Mouse (Mus musculus) megakaryocyte, embryonic 14.5 days (primary cell): ENCODE data around the gene Tiparp. TPM values are rescaled to one million over a fixed set of nuclear protein-coding genes. Genes with fewer than 3 reads are reported as not detected.

Experiments used
- H3K27me3 ChIP-seq: replicated peaks from 2 replicates; pipeline ENCODE3; 2012; ENCODE audit warnings: inconsistent platforms
- H3K36me3 ChIP-seq: replicated peaks from 2 replicates; pipeline ENCODE3; 2012; ENCODE audit warnings: low read length, inconsistent platforms, mixed read lengths
- H3K4me1 ChIP-seq: 2 replicates; pipeline ENCODE4 v1.6.1; 2012; ENCODE audit warnings: inconsistent platforms
- H3K4me3 ChIP-seq: replicated peaks from 2 replicates; pipeline ENCODE3; 2012; ENCODE audit warnings: moderate library complexity, mild to moderate bottlenecking, inconsistent platforms
- H3K9me3 ChIP-seq: 2 replicates; pipeline ENCODE4 v1.6.1; 2012; ENCODE audit warnings: inconsistent platforms
- FLI1 ChIP-seq: IDR thresholded peaks from 2 replicates; pipeline ENCODE4 v1.6.1; 2012; ENCODE audit warnings: low read length, inconsistent platforms, mixed read lengths
- GATA1 ChIP-seq: IDR thresholded peaks from 3 replicates; pipeline ENCODE4 v1.6.1; 2012; ENCODE audit warnings: mixed read lengths, low read length, inconsistent platforms, borderline replicate concordance
- polyA plus RNA-seq: library from polyadenylated mRNA; stranded (reverse); fragments of >175 nt; gene quantifications from 2 replicates; pipeline ENCODE4 v1.2.3, GENCODE M21; 2012; ENCODE audit warnings: low replicate concordance; ENCODE audit not compliant: insufficient read depth

Gene Tiparp
- polyA plus RNA-seq, result 0.38 TPM in 1 of 2 replicates, not detected in the other

DNA sequence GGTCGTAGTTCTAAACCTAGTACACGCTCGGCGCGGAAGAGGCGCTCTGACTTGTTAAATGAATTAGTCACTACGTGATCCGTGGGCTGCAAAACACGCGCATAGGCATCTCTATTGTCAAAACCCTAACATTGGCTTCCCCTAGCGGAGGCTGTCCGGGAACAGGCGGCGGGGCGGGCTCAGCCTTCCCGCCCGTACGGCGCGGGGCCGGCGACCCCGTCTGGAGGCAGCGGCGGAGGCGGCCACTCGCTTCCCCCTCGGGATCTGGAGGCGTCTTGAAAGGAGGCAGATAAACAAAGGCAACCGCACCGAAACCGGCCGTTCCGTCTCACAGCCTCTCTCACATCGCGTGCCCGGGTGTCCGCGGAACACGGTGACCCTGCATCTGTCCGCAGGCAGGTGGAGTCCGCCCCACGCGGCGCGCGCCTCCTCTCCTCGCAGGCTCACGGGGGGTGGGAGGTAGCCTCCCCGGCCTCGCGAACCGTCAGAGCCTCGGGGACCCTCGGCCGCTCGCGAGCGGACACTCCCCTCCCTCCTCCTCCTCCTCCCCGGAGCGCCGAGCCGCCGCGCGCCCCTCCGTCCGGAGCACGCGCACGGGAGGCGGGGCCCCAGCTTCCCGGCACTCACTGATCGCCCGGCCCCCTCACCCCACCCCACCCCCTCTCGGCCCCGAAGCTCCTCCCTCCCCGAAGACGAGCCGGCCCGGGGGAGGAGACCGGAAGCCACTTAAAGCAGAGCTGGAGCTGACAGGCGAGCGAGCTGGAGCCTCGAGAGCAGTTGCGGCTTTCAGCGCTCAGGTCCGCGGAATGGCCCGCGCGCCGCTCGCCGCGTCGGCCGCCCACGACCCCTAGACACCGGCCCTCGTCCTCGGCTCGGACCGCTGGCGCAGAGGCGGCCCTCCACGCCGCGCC lies at the start of gene Tiparp:
Tiparp (plus strand) TSS at position 720 of the 911 bp plus-strand sequence.
- Histone ChIP-seq H3K36me3 (peaks cover 10% of the 10 kb centered on the region), H3K9me3 (no peaks in the 10 kb centered on the region), H3K4me1 (peaks cover 15% of the 10 kb centered on the region), H3K4me3 (peak within 1 kb of the TSS; percentile 100), H3K27me3 (no peaks in the 10 kb centered on the region)
- TF ChIP-seq FLI1, result no peak
- no peak for TF ChIP-seq GATA1

GRCm38 (mm10) chr3:65480676-65481075 lies 47.5 kb upstream of the Tiparp start:
- no peaks in the 10 kb centered on the region for H3K27me3 ChIP-seq
- no peak for TF ChIP-seq FLI1
- no peak for TF ChIP-seq GATA1
- no peaks in the 10 kb centered on the region for H3K36me3 ChIP-seq
- H3K4me1 ChIP-seq, result peaks cover 4% of the 10 kb centered on the region; the same call in 1 of the 2 replicates
- H3K4me3 ChIP-seq, result no peak overlapping the region
- peaks cover 13% of the 10 kb centered on the region for H3K9me3 ChIP-seq

GRCm38 (mm10) chr3:65482266-65482665 lies 45.9 kb upstream of the Tiparp start:
- Histone ChIP-seq H3K4me1 (peaks cover 4% of the 10 kb centered on the region; the same call in 1 of the 2 replicates), H3K27me3 (no peaks in the 10 kb centered on the region), H3K4me3 (no peak overlapping the region), H3K9me3 (peaks cover 13% of the 10 kb centered on the region), H3K36me3 (no peaks in the 10 kb centered on the region)
- TF ChIP-seq FLI1, result no peak
- TF ChIP-seq GATA1, result no peak

- TF ChIP-seq GATA1, result no peak
- no peak for TF ChIP-seq FLI1
- Histone ChIP-seq H3K4me1 (peaks cover 4% of the 10 kb centered on the region; the same call in 1 of the 2 replicates), H3K27me3 (no peaks in the 10 kb centered on the region), H3K36me3 (no peaks in the 10 kb centered on the region), H3K9me3 (peaks cover 13% of the 10 kb centered on the region), H3K4me3 (no peak overlapping the region)
Measured at GRCm38 (mm10) chr3:65482698-65483407, 45.4 kb upstream of the Tiparp start.

- peaks cover 9% of the 10 kb centered on the region for H3K9me3 ChIP-seq
Measured at GRCm38 (mm10) chr3:65484161-65484733, 44.0 kb upstream of the Tiparp start.

DNA sequence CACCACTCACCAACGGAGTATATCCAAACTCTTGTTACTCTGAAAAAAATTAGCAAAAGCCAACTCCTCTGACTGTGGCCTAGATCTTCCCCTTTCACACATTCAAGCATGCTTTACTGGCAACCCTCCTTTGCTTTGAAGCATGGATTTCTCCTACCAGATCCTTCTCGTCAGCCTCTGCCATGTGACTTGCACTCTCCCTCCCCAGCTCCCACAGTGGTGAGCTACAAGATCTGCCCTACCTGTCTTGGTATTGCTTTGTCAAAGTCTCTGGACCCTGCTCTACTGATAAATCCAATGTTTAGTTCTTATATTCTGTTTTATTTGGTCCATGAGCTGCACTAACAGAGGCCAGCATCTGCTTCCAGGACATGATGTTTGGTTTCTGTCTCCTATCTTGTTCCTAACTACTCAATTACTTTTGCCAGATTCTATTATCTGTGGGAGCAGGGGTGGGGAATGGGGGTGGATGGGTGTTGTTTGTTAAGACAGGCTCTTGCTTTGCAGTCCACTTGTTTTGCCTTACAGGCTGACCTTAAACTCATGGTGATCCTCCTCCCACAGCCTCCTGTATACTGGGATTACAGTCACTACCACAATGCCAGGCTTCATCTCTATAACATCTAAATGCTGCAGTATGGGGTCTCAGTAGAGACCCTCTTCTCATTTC lies 40.7 kb upstream of the Tiparp start:
- no peak overlapping the region for H3K4me3 ChIP-seq
- H3K27me3 ChIP-seq, result no peaks in the 10 kb centered on the region
- no peaks in the 10 kb centered on the region for H3K36me3 ChIP-seq
- H3K9me3 ChIP-seq, result peaks cover 11% of the 10 kb centered on the region; the same call in 1 of the 2 replicates
- peaks cover 3% of the 10 kb centered on the region; the same call in 1 of the 2 replicates for H3K4me1 ChIP-seq
- TF ChIP-seq GATA1, result no peak
- TF ChIP-seq FLI1, result no peak

More at GRCm38 (mm10) chr3:65484161-65484733, 44.0 kb upstream of the Tiparp start:
- Histone ChIP-seq H3K36me3 (no peaks in the 10 kb centered on the region), H3K4me3 (no peak overlapping the region), H3K4me1 (peaks cover 4% of the 10 kb centered on the region; the same call in 1 of the 2 replicates), H3K27me3 (no peaks in the 10 kb centered on the region)
- no peak for TF ChIP-seq GATA1
- no peak for TF ChIP-seq FLI1

DNA sequence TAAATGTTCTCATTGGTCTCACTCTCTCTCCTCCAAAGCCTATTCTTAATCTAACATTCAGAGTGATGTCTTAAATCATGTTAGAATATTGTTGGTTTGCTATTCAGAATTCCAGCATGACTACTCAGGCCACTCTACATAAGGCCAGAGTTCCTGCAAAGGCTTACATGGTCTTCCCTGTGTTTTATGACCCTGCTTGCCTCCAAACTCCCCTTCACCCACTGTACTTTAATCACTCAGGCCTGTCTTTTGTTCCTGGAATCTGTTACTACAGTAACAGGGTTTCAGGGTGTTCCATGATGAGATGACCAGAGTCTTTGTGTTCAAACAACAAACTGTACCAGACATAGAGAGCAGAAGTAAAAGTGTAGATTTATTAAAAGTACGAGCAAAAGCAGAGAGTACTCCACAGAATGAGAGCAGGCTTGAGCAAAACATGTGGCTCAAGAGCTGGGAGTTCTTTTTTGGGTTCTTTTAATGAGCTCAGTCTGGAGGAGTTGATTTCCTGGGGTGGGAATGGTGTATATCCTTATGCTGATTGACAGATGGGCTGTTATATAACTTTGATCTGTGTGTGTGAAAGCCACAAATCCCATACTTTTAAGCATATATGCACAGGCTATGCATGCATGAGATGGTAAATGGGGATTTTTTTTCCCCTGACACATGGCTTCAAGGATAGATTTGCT lies 39.5 kb upstream of the Tiparp start:
- TF ChIP-seq FLI1, result no peak
- no peak for TF ChIP-seq GATA1
- H3K4me1 ChIP-seq, result no peaks in the 10 kb centered on the region; the same call in 1 of the 2 replicates

GRCm38 (mm10) chr3:65489601-65490000 lies 38.6 kb upstream of the Tiparp start:
- H3K27me3 ChIP-seq, result no peaks in the 10 kb centered on the region
- no peak for TF ChIP-seq FLI1
- TF ChIP-seq GATA1, result no peak
- peaks cover 6% of the 10 kb centered on the region for H3K4me1 ChIP-seq
- H3K9me3 ChIP-seq, result peaks cover 11% of the 10 kb centered on the region; the same call in 1 of the 2 replicates
- H3K36me3 ChIP-seq, result no peaks in the 10 kb centered on the region
- H3K4me3 ChIP-seq, result no peak overlapping the region

More for the DNA sequence above, 39.5 kb upstream of the Tiparp start:
- H3K27me3 ChIP-seq, result no peaks in the 10 kb centered on the region
- H3K4me3 ChIP-seq, result no peak overlapping the region
- no peaks in the 10 kb centered on the region for H3K36me3 ChIP-seq
- peaks cover 11% of the 10 kb centered on the region; the same call in 1 of the 2 replicates for H3K9me3 ChIP-seq

GRCm38 (mm10) chr3:65494291-65494763 lies 33.9 kb upstream of the Tiparp start:
- TF ChIP-seq FLI1, result no peak
- TF ChIP-seq GATA1, result no peak
- 0 out of 2 replicates have a peak, but pooled peaks cover 4% of the 10 kb centered on the region for H3K9me3 ChIP-seq
- H3K27me3 ChIP-seq, result no peaks in the 10 kb centered on the region
- H3K36me3 ChIP-seq, result no peaks in the 10 kb centered on the region
- H3K4me3 ChIP-seq, result no peak overlapping the region
- peaks cover 10% of the 10 kb centered on the region for H3K4me1 ChIP-seq
